In the genomic region with DNA sequence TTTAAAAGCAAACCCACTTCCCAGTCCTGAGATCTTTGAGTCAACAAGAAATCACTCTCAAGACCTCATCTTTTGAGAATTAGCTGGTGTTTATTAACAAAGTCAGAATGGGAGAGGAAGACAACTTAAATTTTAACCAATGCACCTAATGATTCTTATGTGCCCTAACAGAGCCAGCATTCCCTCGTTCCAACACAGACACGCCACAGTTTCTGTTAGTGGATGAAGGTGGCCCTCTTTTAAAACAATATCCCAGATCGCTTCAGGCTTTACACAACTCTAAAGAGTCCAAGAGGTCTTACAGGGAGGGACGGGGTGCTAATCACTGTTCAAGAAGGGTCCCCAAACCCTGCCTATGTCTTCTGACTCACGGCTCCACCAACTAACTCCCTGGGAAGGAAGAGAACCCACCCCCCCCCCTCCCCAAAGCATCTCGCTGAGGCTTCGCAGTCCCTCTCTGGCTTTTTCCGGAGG, we compare ENCODE assay signal across 8 mouse cellular contexts. TPM values are rescaled to one million over a fixed set of nuclear protein-coding genes. Genes with fewer than 3 reads are reported as not detected.
A peak's percentile ranks its signal among the peaks of the same experiment; 100 is the strongest.
DNase-seq lines count a peak whose midpoint lies in the region; ATAC-seq and TF ChIP-seq lines count a peak whose summit lies in the region.

No protein-coding gene starts in this region.

- 0 out of 2 replicates have a peak, but pooled peaks cover 3% of the 10 kb centered on the region for H3K4me1 ChIP-seq in embryonic facial prominence, embryonic 15.5 days
- H3K4me1 ChIP-seq in midbrain, embryonic 16.5 days (ENCODE audit: control insufficient read depth, insufficient read depth, low read length), result peaks cover 10% of the 10 kb centered on the region

- no peak for TF ChIP-seq CTCF in left cerebral cortex, adult 2 months (IDR thresholded peaks at IDR 0.05)

- 2% methylated on average over 8 of the region's 8 CpGs for WGBS in embryonic facial prominence, embryonic 15.5 days
- WGBS in midbrain, embryonic 16.5 days, result 0% methylated on average over 8 of the region's 8 CpGs

- no peaks in the 10 kb centered on the region for H3K36me3 ChIP-seq in embryonic facial prominence, embryonic 15.5 days
- H3K36me3 ChIP-seq in midbrain, embryonic 16.5 days (ENCODE audit: control insufficient read depth, insufficient read depth, low read length), result 0 out of 2 replicates have a peak, but pooled peaks cover 2% of the 10 kb centered on the region

- H3K27me3 ChIP-seq in embryonic facial prominence, embryonic 15.5 days, result no peaks in the 10 kb centered on the region
- no peaks in the 10 kb centered on the region for H3K27me3 ChIP-seq in midbrain, embryonic 16.5 days (ENCODE audit: control insufficient read depth, insufficient read depth, low read depth, low read length)

- H3K4me3 ChIP-seq in left cerebral cortex, adult 2 months, result peak overlapping the region; percentile 98
- peak overlapping the region; percentile 90 for H3K4me3 ChIP-seq in embryonic facial prominence, embryonic 15.5 days (replicated peaks)
- H3K4me3 ChIP-seq in midbrain, embryonic 16.5 days (ENCODE audit: low read depth, low read length), result peak overlapping the region; percentile 61

- H3K9ac ChIP-seq in embryonic facial prominence, embryonic 15.5 days, result peak overlapping the region; percentile 85
- H3K9ac ChIP-seq in midbrain, embryonic 16.5 days (ENCODE audit: low read depth, low read length), result peak overlapping the region; percentile 76

- peak; percentile 48; the same call in 1 of the 2 replicates for ATAC-seq in embryonic facial prominence, embryonic 15.5 days (ENCODE audit: insufficient number of reproducible peaks, low FRiP score, low TSS enrichment, low read depth)
- ATAC-seq in midbrain, embryonic 16.5 days, result no peak

- peak overlapping the region; percentile 65 for H3K4me2 ChIP-seq in embryonic facial prominence, embryonic 15.5 days (replicated peaks)
- peak overlapping the region; percentile 56 for H3K4me2 ChIP-seq in midbrain, embryonic 16.5 days (ENCODE audit: low read length)

- no peak for DNase-seq in left cerebral cortex, adult 2 months (ENCODE audit: extremely low spot score in 1 of 2, low spot score in 2 of 2)
- no peak for DNase-seq in left cerebral cortex, postnatal 4 days
- DNase-seq in kidney, adult 9 months, result peak; percentile 73
- DNase-seq in layer of hippocampus, adult 11-12 months (ENCODE audit: low spot score), result no peak
- DNase-seq in frontal cortex, postnatal 10 days (ENCODE audit: low spot score in 2 of 2), result no peak
- no peak for DNase-seq in left cerebral cortex, postnatal 10 days (ENCODE audit: extremely low spot score in 1 of 2, low spot score in 2 of 2)

- peak overlapping the region; percentile 99 for H3K27ac ChIP-seq in left cerebral cortex, adult 2 months
- H3K27ac ChIP-seq in embryonic facial prominence, embryonic 15.5 days (replicated peaks), result peak overlapping the region; percentile 88
- H3K27ac ChIP-seq in midbrain, embryonic 16.5 days (ENCODE audit: low read length), result peak overlapping the region; percentile 93

- intact Hi-C loops in left cerebral cortex, adult 2 months (cut with DNase I), result no loop called here
- intact Hi-C loops in left cerebral cortex, postnatal 4 days (cut with DNase I), result no loop called here
- intact Hi-C loops in left cerebral cortex, postnatal 10 days (cut with DNase I), result no loop called here

- H3K9me3 ChIP-seq in embryonic facial prominence, embryonic 15.5 days (replicated peaks), result no peaks in the 10 kb centered on the region
- no peaks in the 10 kb centered on the region for H3K9me3 ChIP-seq in midbrain, embryonic 16.5 days (replicated peaks; ENCODE audit: control insufficient read depth, low read length, poor library complexity, severe bottlenecking)

RNA-seq across cellular contexts. Expression of gene Galc, which starts 0.9 kb away (rescaled TPM):
- total RNA-seq in left cerebral cortex, adult 2 months (2021), result 10 to 100 TPM; 24.5 to 25.9 TPM
- total RNA-seq in left cerebral cortex, postnatal 4 days (2021), result 10 to 100 TPM; 20.4 to 22.4 TPM
- polyA plus RNA-seq in embryonic facial prominence, embryonic 15.5 days (2015; fragmentation: Nextera tagmentation; extraction: Ambion mirVana), result 7.1 and 9.2 TPM in 2 replicates
- polyA plus RNA-seq in midbrain, embryonic 16.5 days (2015; fragmentation: Nextera tagmentation; extraction: Ambion mirVana), result 12.6 and 12.7 TPM in 2 replicates
- 10 to 100 TPM; 20.0 to 20.7 TPM for total RNA-seq in left cerebral cortex, postnatal 10 days (2021)

RNA-seq across cellular contexts. Expression of gene Gpr65, which starts 10.0 kb away (rescaled TPM):
- total RNA-seq in left cerebral cortex, adult 2 months (2021), result under 1 TPM in 1 of 2 experiments, not detected in 1; 0.23 TPM
- under 1 TPM in 1 of 2 experiments, not detected in 1; 0.24 TPM for total RNA-seq in left cerebral cortex, postnatal 4 days (2021)
- 4.5 and 4.8 TPM in 2 replicates for polyA plus RNA-seq in embryonic facial prominence, embryonic 15.5 days (2015; fragmentation: Nextera tagmentation; extraction: Ambion mirVana)
- polyA plus RNA-seq in midbrain, embryonic 16.5 days (2015; fragmentation: Nextera tagmentation; extraction: Ambion mirVana), result 0.22 and 0.31 TPM in 2 replicates
- under 1 TPM in 1 of 2 experiments, not detected in 1; 0.15 TPM for total RNA-seq in left cerebral cortex, postnatal 10 days (2021)
